Mouse (Mus musculus) liver, adult 2 months (tissue): ENCODE measurements around the gene Cript.

Experiments used
- CTCF ChIP-seq: fragments of 200-500 bp; IDR thresholded peaks from 2 replicates; pipeline ENCODE4 v1.5.1; 2011; ENCODE audit warnings: low read depth, low read length, control low read depth
- POLR2A ChIP-seq: fragments of 200-500 bp; IDR thresholded peaks from 2 replicates; pipeline ENCODE4 v1.6.1; 2011; ENCODE audit warnings: low read length, control low read depth; ENCODE audit not compliant: insufficient read depth; ENCODE audit errors: extremely low read depth

- TF ChIP-seq CTCF (no peak), POLR2A (no peak)
Observed at GRCm38 (mm10) chr17:87063969-87064368, 38.6 kb downstream of the Cript start.
